Mouse (Mus musculus) cortical plate, adult 2 months (tissue): ENCODE data around the gene Tmem94.

ENCODE experiments used
- CTCF ChIP-seq: fragments of 200-500 bp; IDR thresholded peaks from 2 replicates; pipeline ENCODE4 v1.5.1; 2011; ENCODE audit warnings: mild to moderate bottlenecking, control low read depth, low read length; ENCODE audit not compliant: insufficient read depth; ENCODE audit errors: extremely low read depth
- POLR2A ChIP-seq: fragments of 200-500 bp; IDR thresholded peaks from 2 replicates; pipeline ENCODE4 v1.6.1; 2011; ENCODE audit warnings: mild to moderate bottlenecking, low read length, control low read depth; ENCODE audit not compliant: insufficient read depth; ENCODE audit errors: extremely low read depth

- TF ChIP-seq POLR2A (no peak), CTCF (no peak)
Measured at GRCm38 (mm10) chr11:115741070-115741469, 24.2 kb upstream of the Tmem94 start.
